Mouse (Mus musculus) CD4-positive naive resting alpha-beta T cell, adult 57 days (primary cell): ENCODE results near the gene Pqlc2. TPM values are rescaled to one million over a fixed set of nuclear protein-coding genes. Genes with fewer than 3 reads are reported as not detected.

Experiments used
- total RNA-seq: library from RNA; stranded (reverse); gene quantifications from one replicate; pipeline ENCODE4 v1.2.4, GENCODE M21; 2023

Gene Pqlc2
- 8.3 TPM for total RNA-seq

DNA sequence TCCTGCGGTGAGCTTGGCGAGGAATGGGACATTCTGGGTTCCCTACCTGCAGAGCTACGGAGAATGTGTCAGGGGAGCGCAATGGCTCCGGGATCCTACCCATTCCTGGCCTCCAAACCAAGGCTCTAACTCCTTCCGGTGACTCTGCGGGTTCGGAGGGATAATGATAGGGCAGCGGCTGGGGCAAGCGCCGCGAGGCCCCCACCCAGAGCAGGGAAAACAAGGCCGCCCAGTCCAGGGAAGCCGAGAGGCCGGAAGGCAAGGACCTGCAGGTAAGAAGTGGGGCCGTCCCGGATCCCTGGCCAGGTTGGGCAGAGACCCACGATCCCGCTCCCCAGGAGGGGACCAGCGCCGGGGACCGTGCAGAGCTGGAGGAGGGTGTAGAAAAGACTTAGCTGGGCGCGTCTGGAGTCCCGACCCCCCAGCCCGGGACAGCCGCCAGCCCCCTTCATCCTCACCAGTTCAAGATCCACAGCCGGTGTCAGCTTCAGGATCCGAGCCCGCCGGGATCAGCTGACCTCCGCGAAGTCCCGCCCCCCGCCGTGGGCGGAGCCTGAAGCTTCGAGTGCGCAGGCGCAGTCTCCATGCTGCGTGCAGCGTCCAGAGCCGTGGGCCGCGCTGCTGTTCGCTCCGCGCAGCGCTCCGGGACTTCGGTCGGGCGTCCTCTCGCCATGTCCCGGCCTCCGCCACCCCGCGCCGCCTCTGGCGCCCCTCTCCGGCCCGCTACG, at the start of gene Pqlc2, which contains the start of gene Akr7a5:
Pqlc2 (minus strand) TSS at position 538 of the 728 bp plus-strand sequence.
Akr7a5 (plus strand) TSS at position 574 of the 728 bp plus-strand sequence.

DNA sequence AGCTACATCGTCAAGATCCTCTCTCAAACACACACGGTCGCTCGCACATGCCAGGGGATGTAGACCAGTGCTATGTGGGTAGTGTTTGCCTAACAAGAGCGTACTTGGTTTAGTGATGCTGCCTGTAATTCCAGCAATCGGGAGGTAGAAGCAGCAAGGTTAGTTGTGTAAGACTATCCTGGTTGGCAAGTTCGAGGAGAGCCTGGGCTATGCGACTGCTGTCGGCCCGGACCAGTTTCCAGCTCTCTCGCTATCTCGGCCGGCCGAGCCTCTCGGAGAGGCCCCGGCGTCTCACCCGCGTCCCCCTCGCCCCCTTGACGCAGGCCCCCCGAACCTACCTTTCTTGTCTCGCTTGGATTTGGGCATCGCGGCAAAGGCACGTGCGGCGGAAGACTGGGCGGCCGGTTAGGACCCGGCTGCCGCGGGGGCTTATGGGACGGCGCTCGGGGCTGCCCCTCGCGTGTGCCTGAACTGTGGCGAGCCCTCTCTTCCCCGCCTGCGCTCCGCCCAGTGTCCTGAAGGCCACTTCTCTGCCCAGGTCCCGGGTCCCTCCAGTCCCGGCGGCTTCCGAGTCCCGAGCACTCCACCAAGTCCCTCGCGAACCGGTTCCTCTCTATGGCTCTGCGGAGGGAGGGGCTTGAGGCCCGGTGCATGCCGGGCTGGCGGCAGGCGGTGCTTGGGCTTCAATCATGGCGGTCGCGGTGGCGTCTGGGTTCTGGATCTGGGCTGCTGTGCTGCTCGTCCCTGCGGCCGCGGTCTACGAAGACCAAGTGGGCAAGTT, 41.6 kb upstream of the Pqlc2 start, which contains the start of the genes Mrto4, Emc1 and Ubr4:
Mrto4 (minus strand) TSS at position 646 of the 781 bp plus-strand sequence.
Emc1 (plus strand) TSS at position 657 of the 781 bp plus-strand sequence.
Ubr4 (plus strand) TSS at position 679 of the 781 bp plus-strand sequence.

Other genes with a start within 250 kb of the Pqlc2 start
- not detected for gene Htr6, start 235.1 kb downstream of the Pqlc2 start, total RNA-seq
- gene Nbl1, start 217.7 kb downstream of the Pqlc2 start, total RNA-seq = 3.2 TPM
- 105 TPM for gene Minos1, start 179.6 kb downstream of the Pqlc2 start, total RNA-seq
- 377 TPM for gene Capzb, start 117.8 kb downstream of the Pqlc2 start, total RNA-seq
- gene Akr7a5, start within 50 bp of the Pqlc2 start, total RNA-seq = 15.3 TPM
- 115 TPM for gene Mrto4, start 41.9 kb upstream of the Pqlc2 start, total RNA-seq
- gene Emc1, start 41.9 kb upstream of the Pqlc2 start, total RNA-seq = 35.8 TPM
- gene Ubr4, start 41.9 kb upstream of the Pqlc2 start, total RNA-seq = 234 TPM
- gene Iffo2, start 219.8 kb upstream of the Pqlc2 start, total RNA-seq = 14.4 TPM